Comparison of ENCODE assay signal across 8 mouse cellular contexts in genomic region chr7:35169341-35169740, GRCm38 (mm10). TPM values are rescaled to one million over a fixed set of nuclear protein-coding genes. Genes with fewer than 3 reads are reported as not detected.
DNase-seq lines count a peak whose midpoint lies in the region; ATAC-seq and TF ChIP-seq lines count a peak whose summit lies in the region.

No protein-coding gene starts in this region.

- H3K4me2 ChIP-seq in forebrain, embryonic 14.5 days (ENCODE audit: low read length): no peak overlapping the region
- H3K4me2 ChIP-seq in hindbrain, embryonic 13.5 days: no peak overlapping the region

- H3K9ac ChIP-seq in MEL (ENCODE audit: control insufficient read depth, low read depth, low read length, poor library complexity, severe bottlenecking): no peak overlapping the region
- H3K9ac ChIP-seq in forebrain, embryonic 14.5 days (ENCODE audit: low read length): no peak overlapping the region
- no peak overlapping the region for H3K9ac ChIP-seq in hindbrain, embryonic 13.5 days

- no peak overlapping the region for H3K27ac ChIP-seq in MEL (ENCODE audit: control insufficient read depth, low read depth, low read length)
- no peak overlapping the region for H3K27ac ChIP-seq in forebrain, embryonic 14.5 days (ENCODE audit: low read depth, low read length)
- H3K27ac ChIP-seq in hindbrain, embryonic 13.5 days: no peak overlapping the region

- H3K27me3 ChIP-seq in MEL (ENCODE audit: control insufficient read depth in 1 of 2, insufficient read depth in 2 of 2, low read length in 2 of 2): no peaks in the 10 kb centered on the region
- H3K27me3 ChIP-seq in forebrain, embryonic 14.5 days (replicated peaks; ENCODE audit: control insufficient read depth, insufficient read depth, low read length): no peaks in the 10 kb centered on the region
- peaks cover 36% of the 10 kb centered on the region for H3K27me3 ChIP-seq in hindbrain, embryonic 13.5 days

- no peaks in the 10 kb centered on the region for H3K79me2 ChIP-seq in MEL (ENCODE audit: control insufficient read depth, insufficient read depth, low read length, poor library complexity)

- no peak overlapping the region for H3K4me3 ChIP-seq in MEL (ENCODE audit: control insufficient read depth in 1 of 2, insufficient read depth in 1 of 2, low read depth in 2 of 2, low read length in 2 of 2)
- no peak overlapping the region for H3K4me3 ChIP-seq in forebrain, embryonic 14.5 days (ENCODE audit: low read depth, low read length)
- no peak overlapping the region for H3K4me3 ChIP-seq in hindbrain, embryonic 13.5 days

- no peaks in the 10 kb centered on the region for H3K36me3 ChIP-seq in MEL (ENCODE audit: control insufficient read depth in 1 of 2, insufficient read depth in 2 of 2, low read length in 2 of 2)
- H3K36me3 ChIP-seq in forebrain, embryonic 14.5 days (ENCODE audit: control insufficient read depth, insufficient read depth, low read length): no peaks in the 10 kb centered on the region
- no peaks in the 10 kb centered on the region for H3K36me3 ChIP-seq in hindbrain, embryonic 13.5 days

- H3K9me3 ChIP-seq in MEL (replicated peaks; ENCODE audit: insufficient read depth, low read length): no peaks in the 10 kb centered on the region
- no peaks in the 10 kb centered on the region for H3K9me3 ChIP-seq in forebrain, embryonic 14.5 days (replicated peaks; ENCODE audit: control insufficient read depth, low read length)
- no peaks in the 10 kb centered on the region for H3K9me3 ChIP-seq in hindbrain, embryonic 13.5 days

- TF ChIP-seq POLR2A in MEL (IDR thresholded peaks at IDR 0.05; ENCODE audit: control insufficient read depth in 1 of 2, insufficient read depth in 1 of 2, low read depth in 1 of 2, low read length in 2 of 2, poor library complexity in 1 of 2): no peak

- DNase-seq in MEL (ENCODE audit: low read depth, low spot score): peak; percentile 80
- DNase-seq in c-Kit-positive CD71-negative TER-119-negative erythroid progenitor cells, embryonic 14.5 days (ENCODE audit: low read depth): peak; percentile 73
- peak; percentile 83 for DNase-seq in forebrain, embryonic 14.5 days (ENCODE audit: low spot score)
- DNase-seq in layer of hippocampus, postnatal 25 days (ENCODE audit: extremely low spot score in 1 of 2, low spot score in 1 of 2): peak; percentile 82 to 98
- DNase-seq in lung, postnatal 25 days (ENCODE audit: low spot score): peak; percentile 91
- peak; percentile 85 for DNase-seq in right cerebral cortex, adult 18-20 months
- peak; percentile 78 for DNase-seq in urinary bladder, adult 2 months (ENCODE audit: low spot score)

- peak; percentile 87 to 92 (median 88) for TF ChIP-seq CTCF in MEL (IDR thresholded peaks at IDR 0.05 in 2 of 3, conservative IDR thresholded peaks at IDR 0.05 in 1 of 3; ENCODE audit: control insufficient read depth in 1 of 3, insufficient read depth in 1 of 3, low read depth in 2 of 3, low read length in 3 of 3, poor library complexity in 1 of 3, severe bottlenecking in 1 of 3)

- 14% methylated on average over 6 of the region's 6 CpGs for WGBS in forebrain, embryonic 14.5 days
- WGBS in hindbrain, embryonic 13.5 days: 16% methylated on average over 6 of the region's 6 CpGs

- H3K4me1 ChIP-seq in MEL (ENCODE audit: control insufficient read depth in 1 of 2, insufficient read depth in 2 of 2, low read length in 2 of 2): peaks cover 0 to 5% of the 10 kb centered on the region in 2 experiments; a peak in 1 of 4 replicates
- no peaks in the 10 kb centered on the region for H3K4me1 ChIP-seq in forebrain, embryonic 14.5 days (ENCODE audit: control insufficient read depth, insufficient read depth, low read length)
- peaks cover 6% of the 10 kb centered on the region; the same call in 1 of the 2 replicates for H3K4me1 ChIP-seq in hindbrain, embryonic 13.5 days (replicated peaks)

- peak; percentile 73 for TF ChIP-seq RAD21 in MEL (IDR thresholded peaks at IDR 0.05; ENCODE audit: low read depth, low read length)

- TF ChIP-seq EP300 in MEL (IDR thresholded peaks at IDR 0.05; ENCODE audit: low read depth in 1 of 2, low read length in 2 of 2): no peak

- 0 out of 2 replicates have a peak, but pooled peaks have one; percentile 5 for ATAC-seq in forebrain, embryonic 14.5 days
- peak; percentile 11; the same call in 1 of the 2 replicates for ATAC-seq in hindbrain, embryonic 13.5 days (ENCODE audit: low FRiP score)

TF ChIP-seq in MEL, 35 proteins besides CTCF, POLR2A, EP300 and RAD21:
- TF ChIP-seq BHLHE40 (IDR thresholded peaks at IDR 0.05; ENCODE audit: borderline replicate concordance, low read depth, low read length): peak; percentile 33; the same call in 1 of the 2 replicates
- TF ChIP-seq SMC3 (IDR thresholded peaks at IDR 0.05; ENCODE audit: low read depth, low read length): peak; percentile 95
- no peak for TF ChIP-seq TCF12 (IDR thresholded peaks at IDR 0.05; ENCODE audit: low read depth, low read length)
- peak; percentile 73 for TF ChIP-seq ZC3H11A (IDR thresholded peaks at IDR 0.05; ENCODE audit: low read depth, low read length)
TF ChIP-seq in MEL: peak in this region for 3.

RNA-seq across cellular contexts. Expression of gene Slc7a10, which starts 16.8 kb away (rescaled TPM):
- not detected in 2 replicates for total RNA-seq in MEL (2012; rRNA removed)
- not detected for polyA plus RNA-seq in MEL (2012; ENCODE audit: insufficient read depth in 1 of 2, insufficient read length in 2 of 2, low read depth in 1 of 2, low replicate concordance in 2 of 2, missing spikeins in 1 of 2)
- 2.1 and 4.2 TPM in 2 replicates for polyA plus RNA-seq in forebrain, embryonic 14.5 days (2014; fragmentation: Nextera tagmentation; extraction: Ambion mirVana)
- polyA plus RNA-seq in hindbrain, embryonic 13.5 days (2015; fragmentation: Nextera tagmentation; extraction: Ambion mirVana): 8.5 and 9.2 TPM in 2 replicates
- 10 to 100 TPM; 49.4 to 52.3 TPM for total RNA-seq in layer of hippocampus, postnatal 25 days (2021)
- 3.7 and 7.7 TPM in 2 replicates for polyA plus RNA-seq in urinary bladder, adult 2 months (2012; rRNA removed)

RNA-seq across cellular contexts. Expression of gene Lrp3, which starts 46.0 kb away (rescaled TPM):
- not detected in 2 replicates for total RNA-seq in MEL (2012; rRNA removed)
- polyA plus RNA-seq in MEL (2012; ENCODE audit: insufficient read depth in 1 of 2, insufficient read length in 2 of 2, low read depth in 1 of 2, low replicate concordance in 2 of 2, missing spikeins in 1 of 2): not detected
- 21.4 and 22.3 TPM in 2 replicates for polyA plus RNA-seq in forebrain, embryonic 14.5 days (2014; fragmentation: Nextera tagmentation; extraction: Ambion mirVana)
- 26.0 and 27.2 TPM in 2 replicates for polyA plus RNA-seq in hindbrain, embryonic 13.5 days (2015; fragmentation: Nextera tagmentation; extraction: Ambion mirVana)
- total RNA-seq in layer of hippocampus, postnatal 25 days (2021): 10 to 100 TPM; 69.7 to 76.6 TPM
- polyA plus RNA-seq in urinary bladder, adult 2 months (2012; rRNA removed): 13.3 and 19.3 TPM in 2 replicates

RNA-seq across cellular contexts. Expression of gene Cebpa, which starts 50.2 kb away (rescaled TPM):
- 1.7 and 2.3 TPM in 2 replicates for total RNA-seq in MEL (2012; rRNA removed)
- 1 to 10 TPM in 1 of 2 experiments, not detected in 1; 4.4 TPM for polyA plus RNA-seq in MEL (2012; ENCODE audit: insufficient read depth in 1 of 2, insufficient read length in 2 of 2, low read depth in 1 of 2, low replicate concordance in 2 of 2, missing spikeins in 1 of 2)
- polyA plus RNA-seq in forebrain, embryonic 14.5 days (2014; fragmentation: Nextera tagmentation; extraction: Ambion mirVana): 0.38 and 0.62 TPM in 2 replicates
- polyA plus RNA-seq in hindbrain, embryonic 13.5 days (2015; fragmentation: Nextera tagmentation; extraction: Ambion mirVana): 0.47 and 0.60 TPM in 2 replicates
- 10 to 100 TPM; 14.2 to 20.7 TPM for total RNA-seq in layer of hippocampus, postnatal 25 days (2021)
- 28.5 and 31.0 TPM in 2 replicates for polyA plus RNA-seq in urinary bladder, adult 2 months (2012; rRNA removed)

Comparison
In these comparisons a context has a peak if more than half of its experiments do, and no peak if none do; other contexts are left out.
1. RNA of gene Lrp3, which starts 46.0 kb away (polyA plus RNA-seq): 26.0 to 27.2 TPM in hindbrain, embryonic 13.5 days, 21.4 to 22.3 TPM in forebrain, embryonic 14.5 days and 13.3 to 19.3 TPM in urinary bladder, adult 2 months; not detected in MEL; every median in the first group is over 10 times any median in the second.
2. Peak in every context shown above with its lines, with median percentiles within 50 percentile points of each other: DNase-seq.